Mouse (Mus musculus) MEL (cell line): ENCODE measurements around the gene Glce.

Source experiments
- CTCF ChIP-seq, 3 experiments: IDR thresholded peaks in 2 of 3; conservative IDR thresholded peaks in 1 of 3; 2 replicates each; pipeline ENCODE4 v1.5.1; 2011 to 2012; ENCODE audit warnings: low read length in 3 of 3, low read depth in 2 of 3, mild to moderate bottlenecking in 2 of 3, improper control_type of control experiment in 1 of 3, inconsistent platforms in 1 of 3, mixed read lengths in 1 of 3, moderate library complexity in 1 of 3; ENCODE audit not compliant: control insufficient read depth in 1 of 3, insufficient read depth in 1 of 3, poor library complexity in 1 of 3, severe bottlenecking in 1 of 3
- MYC ChIP-seq: IDR thresholded peaks from 2 replicates; pipeline ENCODE4 v1.6.1; 2011; ENCODE audit warnings: low read depth, mild to moderate bottlenecking, low read length, improper control_type of control experiment, moderate library complexity
- POLR2A ChIP-seq, 2 experiments: IDR thresholded peaks; 2 replicates each; pipeline ENCODE4 v1.6.1; 2011 to 2012; ENCODE audit warnings: low read length in 2 of 2, mild to moderate bottlenecking in 2 of 2, control low read depth in 1 of 2, improper control_type of control experiment in 1 of 2, low read depth in 1 of 2, moderate library complexity in 1 of 2; ENCODE audit not compliant: control insufficient read depth in 1 of 2, insufficient read depth in 1 of 2, poor library complexity in 1 of 2
- RAD21 ChIP-seq: IDR thresholded peaks from 2 replicates; pipeline ENCODE4 v1.6.1; 2011; ENCODE audit warnings: mild to moderate bottlenecking, low read depth, low read length, improper control_type of control experiment
- TAL1 ChIP-seq: IDR thresholded peaks from 2 replicates; pipeline ENCODE4 v1.6.1; 2012; ENCODE audit warnings: mild to moderate bottlenecking, inconsistent platforms, low read length, moderate library complexity, mixed read lengths
- TCF12 ChIP-seq: IDR thresholded peaks from 2 replicates; pipeline ENCODE4 v1.6.1; 2014; ENCODE audit warnings: low read depth, mild to moderate bottlenecking, inconsistent platforms, low read length, improper control_type of control experiment, moderate library complexity
- ZNF384 ChIP-seq: IDR thresholded peaks from 2 replicates; pipeline ENCODE4 v1.6.1; 2012; ENCODE audit warnings: low read depth, mild to moderate bottlenecking, inconsistent platforms, low read length, improper control_type of control experiment

GRCm38 (mm10) chr9:62128056-62128455 lies 5.6 kb upstream of the Glce start:
- TF ChIP-seq TCF12 (no peak), MYC (no peak), ZNF384 (no peak), RAD21 (no peak), TAL1 (no peak), CTCF (IDR thresholded peaks at IDR 0.05 in 2 of 3, conservative IDR thresholded peaks at IDR 0.05 in 1 of 3; ENCODE audit: control insufficient read depth in 1 of 3, insufficient read depth in 1 of 3, low read depth in 2 of 3, low read length in 3 of 3, poor library complexity in 1 of 3, severe bottlenecking in 1 of 3) (no peak), POLR2A (IDR thresholded peaks at IDR 0.05; ENCODE audit: control insufficient read depth in 1 of 2, insufficient read depth in 1 of 2, low read depth in 1 of 2, low read length in 2 of 2, poor library complexity in 1 of 2) (no peak)
